ENCODE assay signal across 9 mouse cellular contexts in the genomic region with DNA sequence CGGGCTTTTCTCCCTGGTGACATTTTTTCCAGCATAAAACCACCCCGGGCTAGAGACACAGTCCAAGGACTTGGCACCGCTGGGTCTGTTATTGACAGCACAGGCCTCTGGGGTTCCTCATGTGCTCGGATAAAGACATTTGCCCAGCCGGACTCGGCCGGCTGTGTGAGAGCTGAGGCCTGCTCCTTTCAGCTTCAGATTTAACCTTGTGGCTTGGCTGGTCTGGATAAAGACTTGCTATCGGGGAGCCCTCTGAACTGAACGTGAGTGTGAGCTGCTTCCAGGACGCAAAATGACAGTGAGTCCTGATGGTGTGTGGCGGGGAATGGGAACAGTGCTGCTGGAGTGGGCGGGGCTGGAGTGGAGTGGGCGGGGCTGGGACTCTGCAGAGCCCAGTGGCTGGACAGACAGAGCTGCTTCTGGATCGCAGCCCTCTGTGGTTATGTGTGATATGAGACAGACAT. TPM values are rescaled to one million over a fixed set of nuclear protein-coding genes. Genes with fewer than 3 reads are reported as not detected.
A peak's percentile ranks its signal among the peaks of the same experiment; 100 is the strongest.
DNase-seq lines count a peak whose midpoint lies in the region; ATAC-seq and TF ChIP-seq lines count a peak whose summit lies in the region.
"Had no signal": no experiment of that assay in that cellular context is flagged by ENCODE, and none has a peak within 500 bp of the region (broad histone marks: within the 10 kb centered on the region; RNA-seq: fewer than 3 reads in every experiment).

No protein-coding gene starts in this region.

- H3K9ac ChIP-seq in embryonic facial prominence, embryonic 12.5 days = no peak overlapping the region
- H3K9ac ChIP-seq in midbrain, embryonic 14.5 days (replicated peaks; ENCODE audit: low read length) = peak overlapping the region; percentile 20; the same call in 1 of the 2 replicates
- H3K9ac ChIP-seq: liver, embryonic 15.5 days had no signal

- no peak overlapping the region for H3K27ac ChIP-seq in embryonic facial prominence, embryonic 12.5 days
- H3K27ac ChIP-seq in kidney, adult 2 months (ENCODE audit: insufficient read depth, low read depth, low read length) = no peak overlapping the region
- peak overlapping the region; percentile 49 for H3K27ac ChIP-seq in midbrain, embryonic 14.5 days (replicated peaks; ENCODE audit: low read depth, low read length)
- no peak overlapping the region for H3K27ac ChIP-seq in left cerebral cortex, adult 2 months
- H3K27ac ChIP-seq: liver, embryonic 15.5 days had no signal

- no peak for TF ChIP-seq POLR2A in kidney, adult 2 months (IDR thresholded peaks at IDR 0.05; ENCODE audit: low read depth, low read length)

- H3K36me3 ChIP-seq in embryonic facial prominence, embryonic 12.5 days = no peaks in the 10 kb centered on the region
- no peaks in the 10 kb centered on the region for H3K36me3 ChIP-seq in kidney, adult 2 months (ENCODE audit: control insufficient read depth, insufficient read depth, low read length)
- H3K36me3 ChIP-seq in midbrain, embryonic 14.5 days (ENCODE audit: control insufficient read depth, insufficient read depth, low read length) = no peaks in the 10 kb centered on the region
- H3K36me3 ChIP-seq: liver, embryonic 15.5 days had no signal

- H3K4me3 ChIP-seq in embryonic facial prominence, embryonic 12.5 days = no peak overlapping the region
- no peak overlapping the region for H3K4me3 ChIP-seq in kidney, adult 2 months (ENCODE audit: insufficient read depth, low read depth, low read length)
- H3K4me3 ChIP-seq in midbrain, embryonic 14.5 days (replicated peaks; ENCODE audit: low read depth, low read length) = no peak overlapping the region
- H3K4me3 ChIP-seq in left cerebral cortex, adult 2 months = no peak overlapping the region
- H3K4me3 ChIP-seq: liver, embryonic 15.5 days had no signal

- intact Hi-C loops in left cerebral cortex, adult 2 months (cut with DNase I) = no loop called here

- WGBS in embryonic facial prominence, embryonic 12.5 days = 18% methylated on average over 14 of the region's 14 CpGs
- 32% methylated on average over 14 of the region's 14 CpGs for WGBS in kidney, adult 2 months
- WGBS in midbrain, embryonic 14.5 days = 13% methylated on average over 14 of the region's 14 CpGs

- no peaks in the 10 kb centered on the region for H3K27me3 ChIP-seq in embryonic facial prominence, embryonic 12.5 days
- H3K27me3 ChIP-seq in kidney, adult 2 months (replicated peaks; ENCODE audit: control insufficient read depth, insufficient read depth, low read length) = no peaks in the 10 kb centered on the region
- H3K27me3 ChIP-seq in midbrain, embryonic 14.5 days (ENCODE audit: control insufficient read depth, insufficient read depth, low read length) = no peaks in the 10 kb centered on the region
- H3K27me3 ChIP-seq: liver, embryonic 15.5 days had no signal

- TF ChIP-seq CTCF in kidney, adult 2 months (conservative IDR thresholded peaks at IDR 0.05; ENCODE audit: insufficient read depth, insufficient read length, low read depth, low read length) = no peak
- TF ChIP-seq CTCF in left cerebral cortex, adult 2 months (IDR thresholded peaks at IDR 0.05) = no peak

- no peak for ATAC-seq in embryonic facial prominence, embryonic 12.5 days (ENCODE audit: insufficient number of reproducible peaks, insufficient read depth, low FRiP score, low TSS enrichment)
- 0 out of 2 replicates have a peak, but pooled peaks have one; percentile 46 for ATAC-seq in midbrain, embryonic 14.5 days (ENCODE audit: low FRiP score, low TSS enrichment)

- peaks cover 16% of the 10 kb centered on the region for H3K4me1 ChIP-seq in embryonic facial prominence, embryonic 12.5 days
- H3K4me1 ChIP-seq in kidney, adult 2 months (ENCODE audit: control insufficient read depth, insufficient read depth, low read length) = no peaks in the 10 kb centered on the region
- H3K4me1 ChIP-seq in midbrain, embryonic 14.5 days (ENCODE audit: control insufficient read depth, insufficient read depth, low read length) = peaks cover 21% of the 10 kb centered on the region
- H3K4me1 ChIP-seq: liver, embryonic 15.5 days had no signal

- no peaks in the 10 kb centered on the region for H3K9me3 ChIP-seq in embryonic facial prominence, embryonic 12.5 days
- H3K9me3 ChIP-seq in midbrain, embryonic 14.5 days (ENCODE audit: control insufficient read depth, low read length) = no peaks in the 10 kb centered on the region
- H3K9me3 ChIP-seq: liver, embryonic 15.5 days had no signal

- H3K4me2 ChIP-seq in embryonic facial prominence, embryonic 12.5 days (replicated peaks) = 0 out of 2 replicates have a peak overlapping the region, but pooled peaks have one; percentile 3
- peak overlapping the region; percentile 23; the same call in 1 of the 2 replicates for H3K4me2 ChIP-seq in midbrain, embryonic 14.5 days (ENCODE audit: low read length)
- H3K4me2 ChIP-seq: liver, embryonic 15.5 days had no signal

- DNase-seq in kidney, adult 11 months = peak; percentile 16
- no peak for DNase-seq in kidney, adult 9 months
- DNase-seq in kidney, adult 2 months = peak; percentile 14
- peak; percentile 59 for DNase-seq in midbrain, embryonic 14.5 days
- no peak for DNase-seq in layer of hippocampus, postnatal 36 days
- no peak for DNase-seq in spleen, adult 18-20 months
- DNase-seq in left cerebral cortex, adult 2 months (ENCODE audit: extremely low spot score in 1 of 2, low spot score in 2 of 2) = no peak

RNA-seq across cellular contexts. Expression of gene Wscd2, which starts 26.8 kb away (rescaled TPM):
- polyA plus RNA-seq in embryonic facial prominence, embryonic 12.5 days (2016; fragmentation: Nextera tagmentation; extraction: Ambion mirVana) = 7.1 and 8.3 TPM in 2 replicates
- 9.0 and 10.1 TPM in 2 replicates for polyA plus RNA-seq in kidney, adult 2 months (2012; rRNA removed)
- 10.7 and 12.0 TPM in 2 replicates for polyA plus RNA-seq in midbrain, embryonic 14.5 days (2014; fragmentation: Nextera tagmentation; extraction: Ambion mirVana)
- total RNA-seq in layer of hippocampus, postnatal 36 days (2021) = 10 to 100 TPM; 83.5 to 86.8 TPM
- 10 to 100 TPM; 54.5 to 65.7 TPM for total RNA-seq in left cerebral cortex, adult 2 months (2021)

Comparison
In these comparisons a context has a peak if more than half of its experiments do, and no peak if none do; other contexts are left out.
1. DNase-seq: peak in kidney, adult 11 months (single experiment), kidney, adult 2 months (single experiment) and midbrain, embryonic 14.5 days (single experiment); none in kidney, adult 9 months (single experiment), layer of hippocampus, postnatal 36 days (0 of 2), spleen, adult 18-20 months (0 of 2) and left cerebral cortex, adult 2 months (0 of 2).